Mouse (Mus musculus): ENCODE results near the gene Esp4.
"Not testable (repeated sequence)": the region's sequence is repeated elsewhere in the genome, so short reads cannot be mapped to it uniquely, and the experiment has no call there.

Gene Esp4

DNA sequence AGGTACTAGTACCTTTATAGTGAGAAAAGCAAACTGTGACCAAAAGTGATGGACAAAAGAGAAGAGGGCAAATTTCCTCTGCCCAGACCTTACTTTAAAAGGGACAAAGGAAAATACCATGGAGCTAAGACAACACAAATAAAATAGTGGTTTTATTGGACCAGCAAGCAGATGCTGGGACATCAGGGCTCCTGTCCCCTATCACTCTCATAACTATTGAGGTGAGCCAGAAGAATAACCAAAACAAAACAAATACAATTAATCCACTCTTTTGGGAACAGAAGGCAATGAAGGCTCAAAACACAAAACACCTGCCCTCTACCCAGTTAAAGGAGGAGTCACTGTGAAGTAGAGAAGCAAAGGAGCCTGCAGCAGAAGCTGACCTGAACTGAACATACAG lies at the start of gene Esp4:
TSS of gene Esp4 (plus strand) at position 301 of the 400 bp plus-strand sequence.
- DNase-seq (ENCODE audit: low spot score), result no peak

DNA sequence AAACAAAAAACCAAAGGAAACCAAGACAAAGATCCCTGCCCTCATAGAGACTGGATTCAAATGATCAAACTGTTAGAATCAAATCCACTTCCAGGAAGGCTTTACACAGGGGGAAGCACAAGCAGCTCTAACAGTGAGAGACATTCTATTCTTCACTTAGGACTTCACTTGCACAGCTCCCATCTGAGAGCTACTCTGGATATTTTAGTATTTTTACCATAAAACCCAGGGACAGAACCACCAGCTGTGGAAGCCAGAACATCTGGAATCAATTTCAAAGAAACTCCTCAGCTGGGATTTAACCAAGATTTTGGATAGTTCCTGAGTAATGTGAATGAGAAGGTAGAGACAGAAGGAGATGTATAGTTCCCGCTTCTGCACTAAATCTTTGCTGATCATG lies 44.9 kb upstream of the Esp4 start:
- DNase-seq (ENCODE audit: low spot score), result no peak

DNA sequence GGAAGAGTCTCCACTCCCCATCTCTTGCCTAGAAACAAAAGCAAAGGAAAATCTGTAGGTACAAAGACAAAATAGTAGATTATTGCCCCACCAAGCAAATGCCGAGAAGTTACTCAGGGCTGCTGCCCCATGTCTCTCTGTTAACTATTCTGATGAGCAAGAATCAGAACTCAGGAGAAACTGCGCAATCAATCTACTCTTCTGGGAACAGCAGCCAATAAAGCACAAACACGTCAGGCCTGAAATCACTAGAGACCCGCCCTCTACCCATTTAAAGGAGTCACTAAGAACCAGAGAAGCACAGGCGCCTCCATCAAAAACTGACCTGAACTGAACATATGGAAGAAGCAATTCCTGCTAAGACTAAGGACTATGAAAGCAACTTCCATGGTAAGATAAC lies 37.2 kb upstream of the Esp4 start, which contains the start of gene Esp6:
TSS of gene Esp6 (plus strand) at position 301 of the 400 bp plus-strand sequence.
- no peak for DNase-seq (ENCODE audit: low spot score)

GRCm38 (mm10) chr17:40583906-40584305 lies 14.5 kb upstream of the Esp4 start:
- DNase-seq (ENCODE audit: low spot score), result not testable (repeated sequence)

DNA sequence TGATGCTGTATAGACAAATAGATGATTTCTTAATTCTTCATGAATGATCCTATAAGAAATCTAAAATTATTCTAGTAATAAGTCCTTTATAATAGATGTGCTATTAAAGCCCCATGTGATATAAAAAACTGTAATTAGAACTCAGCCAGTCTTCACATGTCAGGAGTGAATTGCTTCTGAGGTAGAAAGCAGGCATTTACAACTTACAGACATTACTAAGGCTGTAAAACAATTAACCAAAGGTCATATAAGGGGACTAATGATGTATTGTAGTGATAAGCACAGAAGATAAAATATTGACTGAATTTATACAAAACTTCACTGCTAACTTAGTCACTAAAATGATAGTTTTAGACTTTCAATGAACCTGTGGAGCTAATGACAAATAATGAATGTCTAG lies 7.1 kb upstream of the Esp4 start:
- no peak for DNase-seq (ENCODE audit: low spot score)

DNA sequence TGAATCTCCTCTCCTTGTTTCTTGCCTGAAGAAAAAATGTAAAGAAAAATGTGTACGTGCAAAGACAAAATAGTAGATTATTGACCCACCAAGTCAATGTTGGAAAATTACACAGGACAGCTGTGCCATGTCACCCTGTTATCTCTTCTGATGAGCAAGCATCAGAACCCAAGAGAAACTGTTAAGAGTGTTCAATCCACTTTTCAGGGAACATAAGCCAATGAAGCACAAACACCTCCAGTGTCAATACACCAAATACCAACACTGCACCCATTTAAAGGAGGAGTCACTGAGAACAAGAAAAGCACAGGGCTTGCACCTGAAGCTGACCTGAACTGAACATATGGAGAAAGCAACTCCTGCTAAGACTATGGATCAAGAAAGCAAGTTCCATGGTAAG lies 33.4 kb downstream of the Esp4 start, which contains the start of gene Esp3:
TSS of gene Esp3 (plus strand) at position 301 of the 400 bp plus-strand sequence.
- DNase-seq (ENCODE audit: low spot score), result not testable (repeated sequence)

Measured in urinary bladder, postnatal 10 days (tissue).